ENCODE assay signal across 20 mouse cellular contexts in the genomic region with DNA sequence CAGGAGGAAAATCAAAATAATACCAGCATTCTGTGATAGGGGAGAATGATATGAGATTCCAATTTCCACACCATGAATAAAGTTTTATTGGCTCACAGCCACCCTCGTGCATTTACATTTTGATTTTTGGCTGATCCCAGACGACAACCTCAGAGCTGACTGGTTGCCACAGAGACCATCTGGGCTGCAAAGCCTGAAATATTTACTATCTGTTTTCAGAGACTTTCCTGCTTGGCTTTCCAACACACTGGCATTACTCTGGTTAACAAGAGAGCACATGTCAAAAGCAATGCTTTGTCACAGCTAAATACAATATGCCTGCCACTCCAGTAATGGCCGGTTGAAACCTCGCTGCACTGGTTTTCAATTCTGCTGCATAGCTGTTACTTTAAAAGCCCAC.
DNase-seq lines count a peak whose midpoint lies in the region; ATAC-seq and TF ChIP-seq lines count a peak whose summit lies in the region.
"Had no signal": no experiment of that assay in that cellular context is flagged by ENCODE, and none has a peak within 500 bp of the region (broad histone marks: within the 10 kb centered on the region; RNA-seq: fewer than 3 reads in every experiment).

No protein-coding gene starts in this region.

- no peaks in the 10 kb centered on the region for H3K27me3 ChIP-seq in embryonic facial prominence, embryonic 14.5 days (replicated peaks; ENCODE audit: control insufficient read depth, insufficient read depth, low read length)
- no peaks in the 10 kb centered on the region for H3K27me3 ChIP-seq in embryonic facial prominence, embryonic 10.5 days (replicated peaks; ENCODE audit: low read depth, poor library complexity, severe bottlenecking)
- H3K27me3 ChIP-seq in hindbrain, embryonic 16.5 days (replicated peaks; ENCODE audit: control insufficient read depth, insufficient read depth, low read length) = no peaks in the 10 kb centered on the region
- H3K27me3 ChIP-seq in hindbrain, embryonic 13.5 days = no peaks in the 10 kb centered on the region
- no peaks in the 10 kb centered on the region for H3K27me3 ChIP-seq in lung, embryonic 15.5 days
- H3K27me3 ChIP-seq in lung, postnatal 0 days (replicated peaks; ENCODE audit: insufficient read depth, low read length) = no peaks in the 10 kb centered on the region
- H3K27me3 ChIP-seq: intestine, embryonic 15.5 days; neural tube, embryonic 12.5 days had no signal

- TF ChIP-seq EP300 in lung, postnatal 0 days (IDR thresholded peaks at IDR 0.05) = no peak

- TF ChIP-seq CTCF in lung, postnatal 0 days (IDR thresholded peaks at IDR 0.05) = no peak

- H3K4me3 ChIP-seq in embryonic facial prominence, embryonic 14.5 days (ENCODE audit: low read depth, low read length) = no peak overlapping the region
- H3K4me3 ChIP-seq in embryonic facial prominence, embryonic 10.5 days = no peak overlapping the region
- H3K4me3 ChIP-seq in hindbrain, embryonic 16.5 days (ENCODE audit: low read length) = no peak overlapping the region
- H3K4me3 ChIP-seq in hindbrain, embryonic 13.5 days = no peak overlapping the region
- H3K4me3 ChIP-seq in lung, embryonic 15.5 days = no peak overlapping the region
- no peak overlapping the region for H3K4me3 ChIP-seq in lung, postnatal 0 days (ENCODE audit: low read depth, low read length)
- H3K4me3 ChIP-seq: intestine, embryonic 15.5 days; neural tube, embryonic 12.5 days had no signal

- no peaks in the 10 kb centered on the region for H3K9me3 ChIP-seq in embryonic facial prominence, embryonic 14.5 days (ENCODE audit: control insufficient read depth, low read length)
- H3K9me3 ChIP-seq in embryonic facial prominence, embryonic 10.5 days = no peaks in the 10 kb centered on the region
- no peaks in the 10 kb centered on the region for H3K9me3 ChIP-seq in hindbrain, embryonic 16.5 days (ENCODE audit: control insufficient read depth, low read length)
- H3K9me3 ChIP-seq in hindbrain, embryonic 13.5 days = no peaks in the 10 kb centered on the region; the same call in 1 of the 2 replicates
- H3K9me3 ChIP-seq in lung, embryonic 15.5 days = no peaks in the 10 kb centered on the region
- H3K9me3 ChIP-seq in lung, postnatal 0 days (ENCODE audit: low read length) = no peaks in the 10 kb centered on the region
- H3K9me3 ChIP-seq: intestine, embryonic 15.5 days; neural tube, embryonic 12.5 days had no signal

- no peaks in the 10 kb centered on the region for H3K36me3 ChIP-seq in embryonic facial prominence, embryonic 14.5 days (ENCODE audit: control insufficient read depth, insufficient read depth, low read length)
- H3K36me3 ChIP-seq in embryonic facial prominence, embryonic 10.5 days (replicated peaks) = no peaks in the 10 kb centered on the region
- H3K36me3 ChIP-seq in hindbrain, embryonic 16.5 days (ENCODE audit: control insufficient read depth, insufficient read depth, low read length) = no peaks in the 10 kb centered on the region
- no peaks in the 10 kb centered on the region for H3K36me3 ChIP-seq in hindbrain, embryonic 13.5 days
- H3K36me3 ChIP-seq in lung, embryonic 15.5 days = no peaks in the 10 kb centered on the region
- no peaks in the 10 kb centered on the region for H3K36me3 ChIP-seq in lung, postnatal 0 days (ENCODE audit: insufficient read depth, low read length)
- H3K36me3 ChIP-seq: intestine, embryonic 15.5 days; neural tube, embryonic 12.5 days had no signal

- H3K4me2 ChIP-seq in embryonic facial prominence, embryonic 14.5 days (ENCODE audit: low read depth, low read length) = no peak overlapping the region
- H3K4me2 ChIP-seq in hindbrain, embryonic 16.5 days (ENCODE audit: low read length) = no peak overlapping the region
- no peak overlapping the region for H3K4me2 ChIP-seq in hindbrain, embryonic 13.5 days
- H3K4me2 ChIP-seq in lung, embryonic 15.5 days = no peak overlapping the region
- H3K4me2 ChIP-seq in lung, postnatal 0 days (replicated peaks; ENCODE audit: low read depth, low read length) = no peak overlapping the region
- H3K4me2 ChIP-seq: intestine, embryonic 15.5 days; neural tube, embryonic 12.5 days had no signal

- WGBS in embryonic facial prominence, embryonic 14.5 days = 39% methylated on average over 4 of the region's 4 CpGs
- 85% methylated on average over 4 of the region's 4 CpGs for WGBS in embryonic facial prominence, embryonic 10.5 days
- WGBS in hindbrain, embryonic 16.5 days = 31% methylated on average over 4 of the region's 4 CpGs
- WGBS in hindbrain, embryonic 13.5 days = 52% methylated on average over 4 of the region's 4 CpGs
- WGBS in lung, embryonic 15.5 days = 38% methylated on average over 4 of the region's 4 CpGs
- 43% methylated on average over 4 of the region's 4 CpGs for WGBS in lung, postnatal 0 days

- DNase-seq in embryonic facial prominence, embryonic 14.5 days (ENCODE audit: low spot score) = peak; percentile 44
- DNase-seq in embryonic facial prominence, embryonic 10.5 days (ENCODE audit: low spot score) = no peak
- no peak for DNase-seq in lung, postnatal 0 days (ENCODE audit: low spot score)
- peak; percentile 29 for DNase-seq in brain, adult 2 months (ENCODE audit: low read depth, low spot score)
- DNase-seq in thymus, postnatal 25 days = no peak
- DNase-seq: adrenal gland, postnatal 10 days; cerebellum, adult 11 months; cerebellum, postnatal 36 days; gastrocnemius, postnatal 10 days; heart, adult 18-20 months; kidney, postnatal 36 days; liver had no signal

- no peak overlapping the region for H3K27ac ChIP-seq in embryonic facial prominence, embryonic 14.5 days (replicated peaks; ENCODE audit: low read depth, low read length)
- no peak overlapping the region for H3K27ac ChIP-seq in embryonic facial prominence, embryonic 10.5 days (replicated peaks)
- H3K27ac ChIP-seq in hindbrain, embryonic 16.5 days (ENCODE audit: low read depth, low read length) = no peak overlapping the region
- no peak overlapping the region for H3K27ac ChIP-seq in hindbrain, embryonic 13.5 days
- H3K27ac ChIP-seq in lung, embryonic 15.5 days = no peak overlapping the region
- H3K27ac ChIP-seq in lung, postnatal 0 days (ENCODE audit: low read length) = no peak overlapping the region
- H3K27ac ChIP-seq: intestine, embryonic 15.5 days; macrophage; neural tube, embryonic 12.5 days had no signal

- ATAC-seq in embryonic facial prominence, embryonic 14.5 days (ENCODE audit: low read depth) = 0 out of 2 replicates have a peak, but pooled peaks have one; percentile 50
- 0 out of 2 replicates have a peak, but pooled peaks have one; percentile 37 for ATAC-seq in hindbrain, embryonic 16.5 days
- no peak for ATAC-seq in hindbrain, embryonic 13.5 days (ENCODE audit: low FRiP score)
- 0 out of 2 replicates have a peak, but pooled peaks have one; percentile 23 for ATAC-seq in lung, embryonic 15.5 days (ENCODE audit: borderline replicate concordance, extremely low read depth, low FRiP score, low TSS enrichment)
- no peak for ATAC-seq in lung, postnatal 0 days
- ATAC-seq: activated CD4-positive, CD25-positive, alpha-beta regulatory T cell, adult 4 months; CD4-positive, CD25-positive, alpha-beta regulatory T cell, adult 4 months; intestine, embryonic 15.5 days had no signal

- H3K4me1 ChIP-seq in embryonic facial prominence, embryonic 14.5 days (ENCODE audit: control insufficient read depth, insufficient read depth, low read length) = peaks cover 4% of the 10 kb centered on the region; the same call in 1 of the 2 replicates
- H3K4me1 ChIP-seq in embryonic facial prominence, embryonic 10.5 days = 0 out of 2 replicates have a peak, but pooled peaks cover 1% of the 10 kb centered on the region
- peaks cover 8% of the 10 kb centered on the region; the same call in 1 of the 2 replicates for H3K4me1 ChIP-seq in hindbrain, embryonic 16.5 days (ENCODE audit: control insufficient read depth, insufficient read depth, low read depth, low read length)
- H3K4me1 ChIP-seq in hindbrain, embryonic 13.5 days (replicated peaks) = peaks cover 17% of the 10 kb centered on the region
- H3K4me1 ChIP-seq in lung, embryonic 15.5 days = peaks cover 4% of the 10 kb centered on the region; the same call in 1 of the 2 replicates
- no peaks in the 10 kb centered on the region for H3K4me1 ChIP-seq in lung, postnatal 0 days (ENCODE audit: insufficient read depth, low read depth, low read length)
- H3K4me1 ChIP-seq: neural tube, embryonic 12.5 days had no signal

- no peak overlapping the region for H3K9ac ChIP-seq in embryonic facial prominence, embryonic 14.5 days (ENCODE audit: low read depth, low read length)
- H3K9ac ChIP-seq in hindbrain, embryonic 16.5 days (ENCODE audit: low read depth, low read length) = no peak overlapping the region
- no peak overlapping the region for H3K9ac ChIP-seq in hindbrain, embryonic 13.5 days
- no peak overlapping the region for H3K9ac ChIP-seq in lung, embryonic 15.5 days
- no peak overlapping the region for H3K9ac ChIP-seq in lung, postnatal 0 days (replicated peaks; ENCODE audit: low read depth)
- H3K9ac ChIP-seq: intestine, embryonic 15.5 days; neural tube, embryonic 12.5 days had no signal

Comparison
In these comparisons a context has a peak if more than half of its experiments do, and no peak if none do; other contexts are left out.
1. ATAC-seq: peak in embryonic facial prominence, embryonic 14.5 days (single experiment), hindbrain, embryonic 16.5 days (single experiment) and lung, embryonic 15.5 days (single experiment); none in hindbrain, embryonic 13.5 days (single experiment) and lung, postnatal 0 days (single experiment).
2. DNase-seq: peak in embryonic facial prominence, embryonic 14.5 days (single experiment) and brain, adult 2 months (single experiment); none in embryonic facial prominence, embryonic 10.5 days (single experiment), lung, postnatal 0 days (single experiment) and thymus, postnatal 25 days (single experiment).